Mouse (Mus musculus): ENCODE results near the gene Smoc1.

Smoc1 gene

GRCm38 (mm10) chr12:81138217-81138616, 111.6 kb downstream of the Smoc1 start:
- no peak for DNase-seq

GRCm38 (mm10) chr12:81139463-81139862, 112.9 kb downstream of the Smoc1 start:
- no peak for DNase-seq

GRCm38 (mm10) chr12:81140594-81141328, 114.2 kb downstream of the Smoc1 start:
- DNase-seq: no peak

GRCm38 (mm10) chr12:81141329-81141711, 114.7 kb downstream of the Smoc1 start:
- DNase-seq: no peak

GRCm38 (mm10) chr12:81142231-81142630, 115.6 kb downstream of the Smoc1 start:
- DNase-seq: no peak

DNA sequence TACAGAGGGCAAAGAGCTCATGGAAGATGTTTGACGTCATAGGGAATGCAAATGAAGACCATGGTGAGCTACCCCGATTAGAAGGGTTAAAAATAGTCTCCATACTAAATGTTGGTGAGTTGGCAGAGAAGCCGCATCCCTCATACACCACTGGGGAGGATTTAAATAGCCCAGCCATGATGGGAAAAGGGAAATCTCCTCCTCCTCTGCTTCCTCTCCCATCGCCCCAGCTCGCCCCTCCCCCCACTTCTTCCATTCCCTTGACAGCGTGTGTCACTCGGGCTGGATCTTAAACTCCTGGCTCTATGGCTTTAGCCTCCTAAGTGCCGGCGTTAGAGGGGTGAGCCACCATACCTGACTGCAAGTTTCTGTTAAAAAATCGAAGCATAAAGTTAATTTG, 117.6 kb downstream of the Smoc1 start:
- DNase-seq: no peak

GRCm38 (mm10) chr12:81146417-81147180, 120.0 kb downstream of the Smoc1 start:
- no peak for DNase-seq

DNA sequence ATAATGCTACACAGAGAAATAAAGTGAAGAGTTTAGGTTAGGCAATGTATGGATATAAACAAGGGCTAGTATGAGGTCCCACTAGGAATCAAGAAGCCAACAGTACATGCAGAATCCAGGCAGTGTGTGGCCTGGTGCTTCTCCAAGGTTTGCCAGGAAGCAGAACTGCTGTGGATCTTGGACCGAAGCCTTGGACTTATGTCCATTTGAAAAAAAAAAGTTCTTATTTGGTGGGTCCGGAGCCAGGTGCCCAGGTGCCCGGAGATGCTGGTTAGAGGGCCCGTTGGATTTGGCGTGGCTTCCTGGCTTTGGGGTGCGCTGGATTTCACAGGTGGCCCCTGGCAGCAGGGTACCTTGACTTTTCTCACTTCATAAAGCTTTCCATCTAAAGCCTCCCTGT, 121.3 kb downstream of the Smoc1 start:
- no peak for DNase-seq

GRCm38 (mm10) chr12:81150917-81151316, 124.3 kb downstream of the Smoc1 start:
- DNase-seq: no peak

DNA sequence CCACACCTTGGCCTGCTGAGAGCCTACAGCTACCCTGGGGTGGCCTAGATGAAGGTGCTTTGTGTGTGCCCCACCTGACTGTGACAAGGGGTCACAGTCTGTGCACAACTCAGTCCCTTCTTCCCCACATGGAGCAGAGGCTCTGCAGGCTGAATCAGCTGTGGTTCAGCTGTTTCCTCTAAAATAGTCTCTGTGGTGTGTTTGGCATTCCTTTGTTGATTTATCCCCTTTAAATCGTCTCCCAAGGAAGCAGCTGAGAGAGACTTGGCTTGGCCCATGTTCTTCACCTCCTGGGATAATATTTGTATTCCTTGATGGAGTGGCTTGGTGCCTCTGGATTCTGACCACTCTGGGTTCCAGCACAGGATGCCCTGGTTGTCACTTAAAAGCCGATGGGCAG, 125.5 kb downstream of the Smoc1 start:
- no peak for DNase-seq

DNA sequence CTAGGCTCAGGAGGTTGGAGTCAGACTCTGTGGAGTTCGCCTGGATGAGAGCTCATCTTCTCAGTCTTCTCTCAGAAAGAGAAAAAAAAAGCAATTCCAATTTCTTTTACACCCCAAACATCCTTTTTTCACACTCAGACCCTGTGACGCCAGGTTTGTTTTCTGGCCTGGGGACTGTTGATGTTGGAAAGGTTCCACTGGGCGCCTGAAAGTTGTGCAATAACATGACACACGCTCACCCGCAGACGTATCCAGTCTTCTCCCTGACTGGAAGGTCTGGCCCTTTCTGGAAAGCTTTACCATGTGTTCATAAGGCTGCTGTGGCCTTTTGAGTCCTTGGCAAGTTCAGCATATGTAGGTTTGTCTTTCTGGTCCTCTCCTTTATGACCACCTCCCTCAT, 129.1 kb downstream of the Smoc1 start:
- DNase-seq: no peak

DNA sequence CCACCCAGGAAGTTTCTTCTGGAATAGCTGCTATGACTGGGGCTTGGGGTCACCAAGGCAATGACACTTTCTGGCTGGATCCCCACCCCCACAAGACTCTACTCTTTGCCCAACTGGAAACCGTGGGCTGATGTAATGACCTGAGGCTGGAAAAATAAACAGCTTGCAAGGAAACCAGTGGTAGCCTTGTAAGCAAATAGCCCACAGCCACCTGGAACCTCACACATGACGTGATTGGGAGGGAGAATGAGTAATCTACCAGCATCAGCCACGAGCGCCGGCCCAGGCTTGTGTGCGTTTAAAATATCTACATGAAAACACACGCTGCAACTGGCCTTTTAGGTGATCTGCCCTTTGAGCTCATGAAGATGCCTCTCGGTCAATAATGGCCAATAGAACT, 130.2 kb downstream of the Smoc1 start:
- DNase-seq: no peak

DNA sequence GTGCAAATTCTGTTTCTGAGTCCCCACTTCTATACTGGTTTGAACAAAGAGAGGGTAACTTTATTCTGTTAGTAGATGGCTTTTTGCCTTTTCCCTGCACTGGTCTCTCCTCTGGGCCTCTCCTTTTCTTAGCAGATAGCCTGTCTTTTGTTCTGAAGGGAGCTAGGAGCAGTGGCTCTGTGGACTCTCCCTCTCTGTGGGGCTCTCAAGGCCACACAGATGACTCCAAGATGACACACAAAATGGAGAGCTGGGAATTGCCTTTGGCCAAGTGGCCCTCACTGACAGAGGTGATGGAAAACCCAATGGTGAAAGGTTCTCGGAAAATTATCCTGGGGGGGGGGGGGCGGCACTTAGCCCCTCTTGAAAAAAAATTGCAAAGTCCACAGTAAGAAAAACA, 133.3 kb downstream of the Smoc1 start:
- DNase-seq: no peak

DNA sequence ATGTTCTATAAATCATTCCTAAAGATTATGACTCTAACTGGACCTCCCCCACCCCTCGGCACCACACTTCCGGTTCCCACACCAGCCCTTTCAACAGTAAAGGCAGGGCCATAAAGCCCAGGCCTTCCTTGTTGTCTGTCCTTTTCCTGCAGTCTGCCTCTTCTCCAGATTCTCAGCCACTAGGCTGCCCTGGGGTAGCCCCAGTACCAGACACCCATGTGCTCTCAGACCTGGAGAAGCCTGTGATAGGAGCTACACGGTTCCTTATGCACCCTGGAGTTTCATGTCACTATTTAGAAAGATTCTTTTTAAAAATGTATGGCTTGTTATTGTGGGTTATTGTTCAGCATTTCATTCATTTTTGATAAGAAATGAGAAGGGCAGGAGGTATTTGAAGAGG, 133.8 kb downstream of the Smoc1 start:
- no peak for DNase-seq

GRCm38 (mm10) chr12:81160831-81161230, 134.2 kb downstream of the Smoc1 start:
- no peak for DNase-seq

DNA sequence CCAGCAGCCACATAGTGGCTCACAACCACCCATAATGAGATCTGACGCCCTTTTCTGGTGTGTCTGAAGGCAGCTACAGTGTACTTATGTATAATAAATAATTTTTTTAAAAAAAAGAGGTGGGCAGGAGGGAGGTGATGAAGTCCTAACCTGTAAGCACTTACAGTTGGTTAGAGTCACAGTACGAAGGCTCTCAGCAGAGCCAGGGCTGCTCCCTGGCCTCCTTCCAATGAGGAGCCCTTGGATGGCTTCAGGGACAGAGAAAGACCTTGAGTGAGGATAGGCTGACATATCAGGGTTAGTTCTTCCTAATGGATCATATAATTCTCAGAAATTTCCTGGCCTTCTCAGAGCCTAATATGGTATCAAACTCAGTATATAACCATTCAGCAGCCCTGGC, 134.7 kb downstream of the Smoc1 start:
- DNase-seq: no peak

- no peak for DNase-seq
Observed at GRCm38 (mm10) chr12:81163131-81163530, 136.5 kb downstream of the Smoc1 start.

GRCm38 (mm10) chr12:81163566-81163965, 137.0 kb downstream of the Smoc1 start:
- DNase-seq: no peak

DNA sequence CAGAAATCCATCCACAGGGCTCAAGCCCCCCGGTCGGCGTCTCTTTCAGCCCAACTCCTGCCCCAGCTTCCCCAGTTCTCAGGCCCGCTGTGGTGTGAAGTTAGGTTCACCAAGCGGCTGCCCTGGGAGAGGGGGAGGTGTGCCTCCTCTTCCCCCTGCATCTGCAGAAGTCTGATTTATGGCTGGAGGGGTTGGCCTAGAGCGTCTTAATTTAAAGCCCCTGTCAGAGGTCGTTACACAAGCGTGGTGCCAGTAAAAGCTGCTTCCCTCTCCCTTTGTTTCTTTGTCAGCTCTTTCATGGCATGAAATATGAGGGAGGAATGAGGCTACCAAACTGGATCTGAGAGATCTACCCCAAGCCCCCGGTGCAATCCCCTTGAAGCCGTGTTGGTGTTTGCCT, 139.5 kb downstream of the Smoc1 start:
- no peak for DNase-seq

DNA sequence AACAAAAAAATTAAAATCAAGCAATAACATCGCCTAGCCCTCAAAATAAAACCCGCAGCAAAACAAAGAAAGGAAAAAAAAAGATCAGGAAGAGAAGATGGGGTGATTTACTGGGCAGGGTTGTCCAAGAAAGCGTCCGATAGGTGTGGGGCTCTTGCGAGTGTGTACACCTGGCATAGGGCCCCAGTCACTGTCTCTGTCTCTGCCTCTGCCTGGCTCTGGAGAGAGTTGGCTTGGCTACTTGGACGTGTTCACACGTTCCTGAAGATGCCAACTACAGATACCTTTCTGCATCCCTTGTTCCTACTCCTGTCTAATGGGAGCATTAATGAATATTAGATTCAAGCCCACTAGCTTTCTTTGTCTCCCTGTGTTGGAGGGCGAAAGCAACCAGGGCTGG, 140.0 kb downstream of the Smoc1 start:
- DNase-seq: no peak

- no peak for DNase-seq
Observed at GRCm38 (mm10) chr12:81167142-81167541, 140.5 kb downstream of the Smoc1 start.

DNA sequence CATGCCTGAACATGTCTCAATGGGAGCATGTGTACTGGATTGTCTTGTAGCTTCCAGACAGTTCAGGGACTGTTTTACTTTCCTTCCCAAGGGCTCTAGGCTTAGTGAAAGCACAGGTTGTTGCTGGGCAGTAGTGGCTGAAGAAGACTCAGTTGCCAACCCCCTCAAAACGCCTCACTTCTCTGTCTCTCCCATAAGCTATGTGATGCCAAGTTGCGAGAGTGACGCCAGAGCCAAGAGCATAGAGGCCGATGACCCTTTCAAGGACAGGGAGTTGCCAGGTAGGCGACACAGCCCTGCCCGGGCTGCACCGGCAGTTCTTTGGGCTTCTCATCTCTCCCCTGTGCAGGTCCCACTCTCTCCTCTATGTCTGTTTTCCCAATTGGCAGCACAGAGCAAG, 141.4 kb downstream of the Smoc1 start:
- DNase-seq: no peak

GRCm38 (mm10) chr12:81168494-81168893, 141.9 kb downstream of the Smoc1 start:
- DNase-seq: no peak

DNA sequence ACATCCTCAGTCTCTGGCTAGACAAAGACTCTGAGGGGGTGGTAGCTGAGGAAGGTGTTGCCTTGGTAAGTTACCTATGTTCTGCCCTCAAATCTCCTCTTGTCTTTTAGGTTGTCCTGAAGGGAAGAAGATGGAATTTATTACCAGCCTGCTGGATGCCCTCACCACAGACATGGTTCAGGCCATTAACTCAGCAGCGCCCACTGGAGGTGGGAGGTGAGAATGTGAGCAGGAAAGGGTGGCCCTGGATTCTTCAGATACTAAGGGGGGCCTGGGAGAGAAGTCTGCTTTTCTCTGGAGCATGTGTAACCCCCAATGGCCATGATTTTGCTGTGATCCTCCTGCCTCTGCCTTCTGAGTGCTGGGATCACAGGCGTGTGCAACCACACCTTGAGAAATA, 143.5 kb downstream of the Smoc1 start:
- DNase-seq: no peak

GRCm38 (mm10) chr12:81173011-81173410, 146.4 kb downstream of the Smoc1 start:
- DNase-seq: no peak

Data from cerebellum, adult 8-10 months (tissue).